ENCODE assay signal across 8 mouse cellular contexts in genomic region chr1:175118904-175119555, GRCm38 (mm10).
A peak's percentile ranks its signal among the peaks of the same experiment; 100 is the strongest.
DNase-seq lines count a peak whose midpoint lies in the region; ATAC-seq and TF ChIP-seq lines count a peak whose summit lies in the region.
"Had no signal": no experiment of that assay in that cellular context is flagged by ENCODE, and none has a peak within 500 bp of the region (broad histone marks: within the 10 kb centered on the region; RNA-seq: fewer than 3 reads in every experiment).

No protein-coding gene starts in this region.

- H3K4me2 ChIP-seq in liver, embryonic 11.5 days: no peak overlapping the region
- no peak overlapping the region for H3K4me2 ChIP-seq in liver, postnatal 0 days (ENCODE audit: low read depth, low read length)
- H3K4me2 ChIP-seq: liver, embryonic 15.5 days had no signal

- no peak for TF ChIP-seq EP300 in liver, postnatal 0 days (IDR thresholded peaks at IDR 0.05; ENCODE audit: low read depth)

- ATAC-seq in liver, embryonic 11.5 days (replicated peaks; ENCODE audit: low FRiP score): peak; percentile 54
- 0 out of 2 replicates have a peak, but pooled peaks have one; percentile 19 for ATAC-seq in erythroid progenitor cell, adult 5-6 weeks (replicated peaks; ENCODE audit: low FRiP score, poor library complexity, severe bottlenecking)
- ATAC-seq in liver, postnatal 0 days: no peak

- peak; percentile 39; the same call in 1 of the 2 replicates for TF ChIP-seq CTCF in brain, embryonic 14.5 days (IDR thresholded peaks at IDR 0.05; ENCODE audit: borderline replicate concordance, extremely low read depth, insufficient read depth, insufficient read length)
- TF ChIP-seq CTCF in liver, postnatal 0 days (IDR thresholded peaks at IDR 0.05; ENCODE audit: low read depth): peak; percentile 39
- no peak for TF ChIP-seq CTCF in thymus, adult 2 months (IDR thresholded peaks at IDR 0.05; ENCODE audit: borderline replicate concordance, control insufficient read depth, extremely low read depth, insufficient read depth, low read length, poor library complexity)

- no peaks in the 10 kb centered on the region for H3K36me3 ChIP-seq in liver, embryonic 11.5 days (ENCODE audit: control insufficient read depth, insufficient read depth, low read length)
- H3K36me3 ChIP-seq in liver, postnatal 0 days (replicated peaks; ENCODE audit: insufficient read depth, low read length): no peaks in the 10 kb centered on the region
- H3K36me3 ChIP-seq in thymus, adult 2 months (ENCODE audit: control insufficient read depth, insufficient read depth, low read length): no peaks in the 10 kb centered on the region
- H3K36me3 ChIP-seq: liver, embryonic 15.5 days had no signal

- no peak for DNase-seq in liver, embryonic 11.5 days (ENCODE audit: low spot score)
- no peak for DNase-seq in liver
- DNase-seq in brain, embryonic 14.5 days (ENCODE audit: low read depth): peak; percentile 31
- no peak for DNase-seq in liver, postnatal 0 days
- no peak for DNase-seq in left cerebral cortex, adult 9 months (ENCODE audit: low spot score in 2 of 2)
- no peak for DNase-seq in thymus, adult 2 months

- no peak overlapping the region for H3K4me3 ChIP-seq in liver, embryonic 11.5 days (ENCODE audit: low read depth, low read length)
- H3K4me3 ChIP-seq in liver, postnatal 0 days (ENCODE audit: low read depth, low read length): no peak overlapping the region
- no peak overlapping the region for H3K4me3 ChIP-seq in thymus, adult 2 months (ENCODE audit: control insufficient read depth, insufficient read depth, low read length)
- H3K4me3 ChIP-seq: liver, embryonic 15.5 days had no signal

- 63% methylated on average over 4 of the region's 4 CpGs for WGBS in liver, embryonic 11.5 days
- WGBS in liver, postnatal 0 days (ENCODE audit: insufficient replicate concordance): 58% methylated on average over 4 of the region's 4 CpGs
- 67% methylated on average over 4 of the region's 4 CpGs for WGBS in thymus, adult 2 months

- no peaks in the 10 kb centered on the region for H3K9me3 ChIP-seq in liver, embryonic 11.5 days (ENCODE audit: control insufficient read depth, low read length)
- H3K9me3 ChIP-seq in liver, postnatal 0 days (ENCODE audit: low read length): no peaks in the 10 kb centered on the region
- H3K9me3 ChIP-seq: liver, embryonic 15.5 days had no signal

- no peaks in the 10 kb centered on the region for H3K27me3 ChIP-seq in liver, embryonic 11.5 days (replicated peaks; ENCODE audit: control insufficient read depth, insufficient read depth, low read length)
- no peaks in the 10 kb centered on the region for H3K27me3 ChIP-seq in liver, postnatal 0 days (ENCODE audit: insufficient read depth, low read length)
- H3K27me3 ChIP-seq in thymus, adult 2 months (ENCODE audit: control insufficient read depth, insufficient read depth, low read length): no peaks in the 10 kb centered on the region
- H3K27me3 ChIP-seq: liver, embryonic 15.5 days had no signal

- TF ChIP-seq POLR2A in brain, embryonic 14.5 days (IDR thresholded peaks at IDR 0.05; ENCODE audit: borderline replicate concordance, extremely low read depth, insufficient read depth, insufficient read length, poor library complexity, severe bottlenecking): no peak
- no peak for TF ChIP-seq POLR2A in thymus, adult 2 months (IDR thresholded peaks at IDR 0.05; ENCODE audit: control insufficient read depth, extremely low read depth, insufficient read depth, low read length, poor library complexity)

- no peaks in the 10 kb centered on the region for H3K4me1 ChIP-seq in liver, embryonic 11.5 days (replicated peaks; ENCODE audit: control insufficient read depth, insufficient read depth, low read length)
- H3K4me1 ChIP-seq in liver, postnatal 0 days (ENCODE audit: insufficient read depth): no peaks in the 10 kb centered on the region
- H3K4me1 ChIP-seq in thymus, adult 2 months (replicated peaks; ENCODE audit: control insufficient read depth, insufficient read depth, low read length): no peaks in the 10 kb centered on the region
- H3K4me1 ChIP-seq: liver, embryonic 15.5 days had no signal

- no peak overlapping the region for H3K27ac ChIP-seq in liver, embryonic 11.5 days (ENCODE audit: low read depth, low read length)
- no peak overlapping the region for H3K27ac ChIP-seq in liver, postnatal 0 days (ENCODE audit: low read depth)
- no peak overlapping the region for H3K27ac ChIP-seq in thymus, adult 2 months (ENCODE audit: control insufficient read depth, insufficient read depth, low read length)
- H3K27ac ChIP-seq: liver, embryonic 15.5 days had no signal

- H3K9ac ChIP-seq in liver, embryonic 11.5 days (ENCODE audit: low read depth, low read length): no peak overlapping the region
- H3K9ac ChIP-seq in liver, postnatal 0 days (replicated peaks): no peak overlapping the region
- H3K9ac ChIP-seq: liver, embryonic 15.5 days had no signal
